Mouse (Mus musculus) intestine, postnatal 0 days (tissue): ENCODE measurements at regions not wholly inside any gene's neighbourhood (a gene's known extent, or its start where the extent isn't known, plus 50 kb on each side); places are given as distances from the start of the nearest gene placed in this dataset.

Experiments used
- ATAC-seq: fragments of 200-750 bp; cut with Nextera tagmentation; 2 replicates; pipeline ENCODE4 v1.8.0; 2017; ENCODE audit warnings: mild to moderate bottlenecking, moderate TSS enrichment, moderate library complexity
- H3K27ac ChIP-seq: fragments of 300-500 bp; sonication (generic); 2 replicates; pipeline ENCODE4 v1.5.1; 2014; ENCODE audit warnings: mild to moderate bottlenecking, low read depth, low read length, moderate library complexity
- H3K27me3 ChIP-seq: fragments of 300-500 bp; sonication (generic); replicated peaks from 2 replicates; pipeline ENCODE4 v1.6.1; 2014; ENCODE audit warnings: low read length, mixed read lengths; ENCODE audit not compliant: control insufficient read depth, insufficient read depth
- H3K36me3 ChIP-seq: fragments of 300-500 bp; sonication (generic); 2 replicates; pipeline ENCODE4 v1.6.1; 2014; ENCODE audit warnings: mild to moderate bottlenecking, moderate library complexity; ENCODE audit not compliant: control insufficient read depth, insufficient read depth
- H3K4me1 ChIP-seq: fragments of 300-500 bp; sonication (generic); replicated peaks from 2 replicates; pipeline ENCODE4 v1.6.1; 2014; ENCODE audit warnings: antibody characterized with exemption, low read length, mixed read lengths; ENCODE audit not compliant: control insufficient read depth, insufficient read depth
- H3K4me2 ChIP-seq: fragments of 300-500 bp; sonication (generic); replicated peaks from 2 replicates; pipeline ENCODE4 v1.6.1; 2014; ENCODE audit warnings: low read depth, mild to moderate bottlenecking, moderate library complexity
- H3K4me3 ChIP-seq: fragments of 300-500 bp; sonication (generic); 2 replicates; pipeline ENCODE4 v1.5.1; 2014; ENCODE audit warnings: low read depth, low read length
- H3K9ac ChIP-seq: fragments of 300-500 bp; sonication (generic); 2 replicates; pipeline ENCODE4 v1.6.1; 2014; ENCODE audit warnings: mild to moderate bottlenecking, low read depth, low read length
- H3K9me3 ChIP-seq: fragments of 300-500 bp; sonication (generic); 2 replicates; pipeline ENCODE4 v1.6.1; 2016; ENCODE audit warnings: mixed run types; ENCODE audit not compliant: control insufficient read depth
- CTCF ChIP-seq: sonication (generic); IDR thresholded peaks from 2 replicates; pipeline ENCODE4 v1.5.1; 2016; ENCODE audit warnings: low read depth, mild to moderate bottlenecking, control low read depth, antibody characterized with exemption, moderate library complexity
- WGBS: fragments of 180-500 bp; shearing (Covaris S2); extraction: QIAGEN DNeasy Blood & Tissue Kit; methylation state at CpG from one replicate; pipeline ENCODE4 v1.1.7; 2014; 5-methylcytosine and 5-hydroxymethylcytosine counted together

- TF ChIP-seq CTCF = no peak
- H3K4me3 ChIP-seq = no peak overlapping the region
These were observed 84.8 kb upstream of the Hsd17b12 start for GRCm38 (mm10) chr2:94242406-94243052.

GRCm38 (mm10) chr2:94242051-94242397, 84.3 kb upstream of the Hsd17b12 start:
- WGBS = 9% methylated on average over 4 of the region's 4 CpGs
- Histone ChIP-seq H3K9me3 (no peaks in the 10 kb centered on the region), H3K4me2 (no peak overlapping the region; the same call in 1 of the 2 replicates), H3K4me1 (no peaks in the 10 kb centered on the region), H3K27ac (no peak overlapping the region), H3K9ac (no peak overlapping the region), H3K27me3 (peaks cover 81% of the 10 kb centered on the region), H3K36me3 (no peaks in the 10 kb centered on the region), H3K4me3 (peak overlapping the region; percentile 17; the same call in 1 of the 2 replicates)
- no peak for TF ChIP-seq CTCF
- no peak for ATAC-seq

More at GRCm38 (mm10) chr2:94242406-94243052, 84.8 kb upstream of the Hsd17b12 start:
- Histone ChIP-seq H3K4me1 (no peaks in the 10 kb centered on the region), H3K9ac (no peak overlapping the region), H3K9me3 (no peaks in the 10 kb centered on the region), H3K36me3 (no peaks in the 10 kb centered on the region), H3K27ac (no peak overlapping the region), H3K27me3 (peaks cover 81% of the 10 kb centered on the region), H3K4me2 (no peak overlapping the region)
- ATAC-seq = no peak
- WGBS = under 1% methylated on average over 7 of the region's 7 CpGs

GRCm38 (mm10) chr2:94241301-94242050, 83.7 kb upstream of the Hsd17b12 start:
- peaks cover 78% of the 10 kb centered on the region for H3K27me3 ChIP-seq
- no peak overlapping the region for H3K9ac ChIP-seq
- no peaks in the 10 kb centered on the region for H3K9me3 ChIP-seq
- no peaks in the 10 kb centered on the region for H3K36me3 ChIP-seq
- ATAC-seq = no peak
- no peaks in the 10 kb centered on the region for H3K4me1 ChIP-seq
- TF ChIP-seq CTCF = no peak
- H3K27ac ChIP-seq = no peak overlapping the region
- peak overlapping the region; percentile 52 for H3K4me2 ChIP-seq
- peak overlapping the region; percentile 17; the same call in 1 of the 2 replicates for H3K4me3 ChIP-seq
- WGBS = under 1% methylated on average over 45 of the region's 55 CpGs

- Histone ChIP-seq H3K4me1 (no peaks in the 10 kb centered on the region), H3K4me3 (peak overlapping the region; percentile 17; the same call in 1 of the 2 replicates), H3K4me2 (no peak overlapping the region), H3K9me3 (no peaks in the 10 kb centered on the region), H3K27me3 (peaks cover 69% of the 10 kb centered on the region), H3K9ac (no peak overlapping the region), H3K27ac (no peak overlapping the region), H3K36me3 (no peaks in the 10 kb centered on the region)
- 4% methylated on average over 17 of the region's 17 CpGs for WGBS
- TF ChIP-seq CTCF = no peak
- no peak for ATAC-seq
These were observed 82.6 kb upstream of the Hsd17b12 start for GRCm38 (mm10) chr2:94240411-94240810.

GRCm38 (mm10) chr2:94239573-94239972, 81.8 kb upstream of the Hsd17b12 start:
- no peak for TF ChIP-seq CTCF
- ATAC-seq = no peak
- Histone ChIP-seq H3K9me3 (no peaks in the 10 kb centered on the region), H3K9ac (no peak overlapping the region), H3K36me3 (no peaks in the 10 kb centered on the region), H3K4me1 (no peaks in the 10 kb centered on the region), H3K27ac (no peak overlapping the region), H3K4me2 (no peak overlapping the region), H3K27me3 (peaks cover 64% of the 10 kb centered on the region), H3K4me3 (no peak overlapping the region)
- WGBS = 27% methylated on average over 9 of the region's 9 CpGs

GRCm38 (mm10) chr2:94236479-94236878, 78.7 kb upstream of the Hsd17b12 start:
- Histone ChIP-seq H3K4me2 (no peak overlapping the region), H3K27me3 (peaks cover 35% of the 10 kb centered on the region), H3K36me3 (no peaks in the 10 kb centered on the region), H3K9ac (no peak overlapping the region), H3K4me1 (no peaks in the 10 kb centered on the region), H3K9me3 (no peaks in the 10 kb centered on the region), H3K4me3 (no peak overlapping the region), H3K27ac (no peak overlapping the region)
- TF ChIP-seq CTCF = no peak
- WGBS = 30% methylated on average over 3 of the region's 3 CpGs
- ATAC-seq = no peak
